Mouse (Mus musculus) myocyte (in vitro differentiated cells): ENCODE measurements around the gene Zscan12.

Experiments used
- E2F4 ChIP-seq: IDR thresholded peaks from one replicate; pipeline ENCODE4 v1.6.1; 2011; ENCODE audit warnings: mild to moderate bottlenecking, control low read depth, moderate library complexity; ENCODE audit not compliant: insufficient read depth
- MAX ChIP-seq: IDR thresholded peaks from one replicate; pipeline ENCODE4 v1.6.1; 2011; ENCODE audit warnings: low read depth, mild to moderate bottlenecking, control low read depth
- MYOD1 ChIP-seq, 3 experiments: IDR thresholded peaks; one replicate each; pipeline ENCODE4 v1.6.1; 2011; ENCODE audit warnings: control low read depth in 2 of 3, low read depth in 2 of 3, mild to moderate bottlenecking in 2 of 3, moderate library complexity in 1 of 3; ENCODE audit not compliant: insufficient read length in 2 of 3, control insufficient read depth in 1 of 3
- POLR2A ChIP-seq: IDR thresholded peaks from one replicate; pipeline ENCODE4 v1.6.1; 2011; ENCODE audit warnings: low read depth, mild to moderate bottlenecking, control low read depth, moderate library complexity; ENCODE audit not compliant: insufficient read length
- TCF12 ChIP-seq: IDR thresholded peaks from one replicate; pipeline ENCODE4 v1.6.1; 2011; ENCODE audit warnings: mild to moderate bottlenecking, control low read depth; ENCODE audit not compliant: poor library complexity, insufficient read depth, severe bottlenecking
- USF1 ChIP-seq: IDR thresholded peaks from one replicate; pipeline ENCODE4 v1.6.1; 2011; ENCODE audit warnings: low read depth, mild to moderate bottlenecking, control low read depth, moderate library complexity

- TF ChIP-seq TCF12 (no peak), POLR2A (no peak), MYOD1 (IDR thresholded peaks at IDR 0.05; ENCODE audit: control insufficient read depth in 1 of 3, insufficient read length in 2 of 3, low read depth in 2 of 3) (no peak), MAX (no peak), USF1 (no peak), E2F4 (no peak)
These were observed 40.2 kb downstream of the Zscan12 start for GRCm38 (mm10) chr13:21402848-21403247.
